Mouse (Mus musculus) cerebral cortex, adult 2 months (tissue): ENCODE measurements around the gene Pabpc1l.

ENCODE experiments used
- WGBS: fragments of 180-500 bp; shearing (Covaris S2); methylation state at CpG from one replicate; pipeline ENCODE4 v1.1.7; 2018; 5-methylcytosine and 5-hydroxymethylcytosine counted together

Pabpc1l gene

GRCm38 (mm10) chr2:164036520-164037019 is 11.3 kb downstream of the Pabpc1l start:
- WGBS: 71% methylated on average over 10 of the region's 10 CpGs

GRCm38 (mm10) chr2:164038407-164039028 is 13.3 kb downstream of the Pabpc1l start:
- WGBS: 100% methylated on average over 1 of the region's 1 CpGs

GRCm38 (mm10) chr2:164040949-164041348 is 15.7 kb downstream of the Pabpc1l start:
- WGBS: 94% methylated on average over 6 of the region's 6 CpGs

- 95% methylated on average over 2 of the region's 2 CpGs for WGBS
These were observed 16.3 kb downstream of the Pabpc1l start for GRCm38 (mm10) chr2:164041523-164041922.

- 8% methylated on average over 16 of the region's 16 CpGs for WGBS
These were observed 22.0 kb downstream of the Pabpc1l start for GRCm38 (mm10) chr2:164047197-164047690.

- 65% methylated on average over 8 of the region's 8 CpGs for WGBS
These were observed 28.5 kb downstream of the Pabpc1l start for GRCm38 (mm10) chr2:164053767-164054166.

- 81% methylated on average over 8 of the region's 8 CpGs for WGBS
These were observed 29.4 kb downstream of the Pabpc1l start for GRCm38 (mm10) chr2:164054671-164055070.

GRCm38 (mm10) chr2:164059634-164060235 is 34.5 kb downstream of the Pabpc1l start:
- 89% methylated on average over 8 of the region's 8 CpGs for WGBS

- under 1% methylated on average over 45 of the region's 45 CpGs for WGBS
These were observed 45.0 kb downstream of the Pabpc1l start, which contains the start of gene Stk4 for GRCm38 (mm10) chr2:164070142-164070764. Gene Stk4, plus strand, starts transcription at chr2:164070322.

GRCm38 (mm10) chr2:164070765-164071436 is 45.7 kb downstream of the Pabpc1l start, which contains the start of gene Tomm34:
Gene Tomm34, minus strand, starts transcription at chr2:164071169.
- WGBS: 1% methylated on average over 55 of the region's 55 CpGs

- 74% methylated on average over 11 of the region's 11 CpGs for WGBS
These were observed 46.2 kb downstream of the Pabpc1l start for GRCm38 (mm10) chr2:164071437-164071820.

GRCm38 (mm10) chr2:164072109-164072508 is 46.9 kb downstream of the Pabpc1l start:
- WGBS: 84% methylated on average over 2 of the region's 2 CpGs

GRCm38 (mm10) chr2:164073120-164073519 is 47.9 kb downstream of the Pabpc1l start:
- 92% methylated on average over 7 of the region's 7 CpGs for WGBS

GRCm38 (mm10) chr2:164073918-164074578 is 48.8 kb downstream of the Pabpc1l start:
- 1% methylated on average over 48 of the region's 48 CpGs for WGBS

GRCm38 (mm10) chr2:164075088-164075487 is 49.8 kb downstream of the Pabpc1l start:
- 22% methylated on average over 5 of the region's 5 CpGs for WGBS

- 91% methylated on average over 8 of the region's 8 CpGs for WGBS
These were observed 51.7 kb downstream of the Pabpc1l start for GRCm38 (mm10) chr2:164076874-164077425.

GRCm38 (mm10) chr2:164077875-164078274 is 52.6 kb downstream of the Pabpc1l start:
- WGBS: 67% methylated on average over 5 of the region's 5 CpGs

- 85% methylated on average over 6 of the region's 6 CpGs for WGBS
These were observed 54.2 kb downstream of the Pabpc1l start for GRCm38 (mm10) chr2:164079488-164079887.

- WGBS: 95% methylated on average over 10 of the region's 10 CpGs
These were observed 56.3 kb downstream of the Pabpc1l start for GRCm38 (mm10) chr2:164081577-164081976.

GRCm38 (mm10) chr2:164082175-164082574 is 56.9 kb downstream of the Pabpc1l start:
- whole genome bisulfite sequencing: 93% methylated on average over 10 of the region's 10 CpGs
